Mouse (Mus musculus) lung, postnatal 10 days (tissue): ENCODE measurements around the gene Mief2.

ENCODE experiments used
- DNase-seq: peaks from one replicate; pipeline ENCODE4 v3.0.0; 2021

Mief2 gene

DNA sequence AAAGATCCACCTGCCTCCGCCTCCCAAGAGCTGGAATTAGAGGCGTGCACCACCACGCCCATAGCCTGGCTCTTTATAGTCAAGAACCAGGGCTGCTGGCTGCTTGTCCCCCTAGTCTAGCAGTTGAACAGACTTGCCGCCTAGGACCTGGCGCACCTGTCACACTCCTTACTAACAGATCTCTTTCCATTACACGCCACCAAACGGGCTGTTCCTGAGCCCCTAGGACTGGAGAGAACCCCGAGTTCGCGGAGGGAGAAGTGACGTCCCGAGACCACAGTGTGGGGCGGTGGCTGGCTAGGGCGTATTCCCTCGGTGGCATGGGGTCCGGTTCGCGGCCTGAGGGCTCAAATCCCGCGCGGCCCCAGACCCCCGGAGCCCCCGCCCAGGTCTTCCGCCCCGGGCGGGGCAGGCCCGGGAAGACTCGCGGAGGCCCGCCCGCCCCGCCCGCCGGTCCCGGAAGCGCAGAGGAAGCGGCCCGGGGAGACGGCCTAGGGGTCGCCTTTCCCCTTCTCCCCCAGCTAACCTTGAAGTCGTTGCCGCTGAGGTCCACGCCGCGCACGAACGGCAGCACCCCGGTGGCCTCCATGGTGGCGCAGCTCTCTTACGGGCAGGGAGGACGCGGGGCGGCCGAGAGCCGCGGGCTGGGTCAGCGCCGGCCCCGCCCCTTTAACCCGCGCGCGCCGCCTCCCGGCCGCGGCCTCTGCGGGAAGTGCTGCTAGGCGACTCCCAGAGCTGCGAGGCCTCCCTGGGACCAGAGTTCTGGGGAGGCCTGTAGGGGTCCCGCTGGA, 1.4 kb upstream of the Mief2 start, which contains the start of gene Flii:
Flii (minus strand) TSS at position 663 of the 791 bp plus-strand sequence.
- DNase-seq: peak; percentile 89

GRCm38 (mm10) chr11:60727392-60728140, 632 bp upstream of the Mief2 start:
- no peak for DNase-seq

DNA sequence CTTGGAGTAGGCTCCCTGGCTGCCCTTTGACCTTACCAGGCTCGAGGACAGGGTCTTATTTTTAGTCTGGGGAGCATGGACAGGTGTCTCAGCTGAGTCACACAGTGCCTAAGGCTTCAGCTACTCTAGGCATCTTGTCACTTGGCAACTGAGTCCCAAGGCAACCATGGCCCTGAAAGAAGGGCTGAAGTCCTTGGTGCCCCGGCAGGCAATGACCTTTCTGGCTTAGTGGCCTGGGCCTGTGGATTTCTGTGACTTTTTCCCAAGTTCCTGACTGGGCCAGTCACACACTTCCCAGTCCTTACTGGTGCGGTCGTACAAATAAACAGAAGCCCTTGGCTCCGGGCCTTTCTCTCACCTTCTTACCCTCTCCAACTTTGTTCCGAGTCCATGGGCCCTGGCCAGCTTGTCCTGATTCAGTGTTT, 1.0 kb downstream of the Mief2 start:
- no peak for DNase-seq

- DNase-seq: no peak
Observed at GRCm38 (mm10) chr11:60730169-60730568, 2.0 kb downstream of the Mief2 start.

DNA sequence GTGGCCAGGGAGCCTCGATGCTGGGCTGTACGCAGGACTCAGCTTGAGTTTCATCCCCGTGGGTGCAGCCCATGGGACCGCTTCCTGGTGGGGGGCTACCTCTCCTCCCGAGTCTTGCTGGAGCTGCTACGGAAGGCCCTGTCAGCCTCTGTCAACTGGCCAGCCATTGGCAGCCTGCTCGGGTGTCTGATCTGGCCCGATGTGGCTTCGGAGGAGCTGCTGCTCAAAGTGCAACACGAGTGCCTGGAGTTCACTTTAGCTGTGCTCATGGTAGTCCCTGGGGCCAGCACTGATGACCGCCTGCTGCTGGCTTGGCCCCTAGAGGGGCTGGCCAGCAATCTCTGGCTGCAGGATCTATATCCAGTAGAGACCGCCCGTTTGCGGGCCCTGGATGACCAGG, 3.1 kb downstream of the Mief2 start:
- DNase-seq: no peak

DNA sequence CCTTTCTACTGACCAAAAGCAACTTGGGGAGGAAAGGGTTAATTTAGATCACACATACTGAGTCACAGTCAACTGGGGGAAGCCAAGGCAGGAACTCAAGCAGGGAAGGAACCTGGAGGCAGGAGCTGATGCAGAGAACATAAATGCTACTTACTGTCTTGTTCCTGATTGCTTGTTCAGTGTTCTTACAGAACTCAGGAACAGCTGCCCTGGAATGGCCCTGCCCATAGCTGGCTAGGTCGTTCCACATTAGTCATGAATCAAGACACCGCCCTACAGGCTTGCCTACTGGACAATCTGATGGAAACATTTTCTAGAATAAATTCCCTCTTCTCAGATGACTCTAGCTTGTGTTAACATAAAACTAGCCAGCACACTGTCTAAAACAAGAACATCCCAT, 6.0 kb downstream of the Mief2 start:
- DNase-seq: no peak

DNA sequence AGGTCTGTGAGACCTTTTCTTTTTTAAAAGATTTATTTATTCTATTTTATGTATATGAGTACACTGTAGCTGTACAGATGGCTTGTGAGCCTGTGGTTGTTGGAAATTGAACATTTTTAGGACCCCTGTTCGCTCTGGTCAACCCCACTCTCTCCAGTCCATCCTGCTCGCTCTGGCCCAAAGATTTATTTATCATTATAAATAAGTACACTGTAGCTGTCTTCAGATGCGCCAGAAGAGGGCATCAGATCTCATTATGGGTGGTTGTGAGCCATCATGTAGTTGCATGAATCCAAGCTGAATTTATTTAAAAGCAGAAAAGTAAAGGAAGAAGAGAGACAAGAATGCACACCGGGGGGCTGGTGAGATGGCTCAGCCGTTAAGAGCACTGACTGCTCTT, 7.0 kb downstream of the Mief2 start:
- no peak for DNase-seq

GRCm38 (mm10) chr11:60736491-60736890, 8.3 kb downstream of the Mief2 start:
- DNase-seq: no peak

DNA sequence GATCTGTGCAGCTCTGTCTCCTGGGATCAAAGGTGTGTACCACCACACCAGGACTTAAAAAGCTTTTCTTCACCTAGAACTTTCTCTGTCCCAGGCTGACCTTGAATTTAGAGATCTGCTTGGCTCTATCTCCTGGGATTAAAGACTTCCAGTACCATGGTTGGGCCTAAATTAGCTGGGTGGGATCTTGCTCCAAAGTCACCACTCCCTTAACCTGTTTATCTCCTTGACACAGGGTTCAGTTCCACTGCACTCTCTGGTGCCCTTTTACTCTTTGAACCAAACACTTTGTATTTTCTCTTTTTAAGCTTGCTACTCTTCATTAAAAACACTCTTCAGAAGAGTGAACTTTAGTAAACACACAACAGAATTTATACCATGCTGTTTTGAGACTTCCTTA, 9.3 kb downstream of the Mief2 start:
- no peak for DNase-seq

GRCm38 (mm10) chr11:60740321-60740720, 12.1 kb downstream of the Mief2 start:
- no peak for DNase-seq

DNA sequence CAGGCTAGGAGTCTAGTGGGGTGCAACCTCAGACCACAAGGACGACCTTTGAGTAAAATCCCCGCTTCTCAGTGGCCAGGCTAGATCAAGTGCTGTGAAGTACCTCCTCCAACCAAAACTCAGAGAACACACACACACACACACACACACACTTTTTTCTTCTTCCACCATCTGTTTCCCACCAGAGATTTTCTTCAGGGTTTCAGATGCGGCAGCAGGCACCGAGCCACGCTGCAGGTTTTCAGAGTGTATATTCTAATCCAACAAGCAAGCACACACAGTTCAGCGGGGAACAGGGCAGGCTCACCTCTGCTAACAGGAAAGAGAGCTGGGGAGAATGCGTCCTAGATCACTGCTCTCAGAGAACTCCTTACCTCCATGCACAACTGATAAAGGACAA, 27.4 kb downstream of the Mief2 start:
- DNase-seq: no peak

GRCm38 (mm10) chr11:60761681-60762080, 33.5 kb downstream of the Mief2 start:
- no peak for DNase-seq

DNA sequence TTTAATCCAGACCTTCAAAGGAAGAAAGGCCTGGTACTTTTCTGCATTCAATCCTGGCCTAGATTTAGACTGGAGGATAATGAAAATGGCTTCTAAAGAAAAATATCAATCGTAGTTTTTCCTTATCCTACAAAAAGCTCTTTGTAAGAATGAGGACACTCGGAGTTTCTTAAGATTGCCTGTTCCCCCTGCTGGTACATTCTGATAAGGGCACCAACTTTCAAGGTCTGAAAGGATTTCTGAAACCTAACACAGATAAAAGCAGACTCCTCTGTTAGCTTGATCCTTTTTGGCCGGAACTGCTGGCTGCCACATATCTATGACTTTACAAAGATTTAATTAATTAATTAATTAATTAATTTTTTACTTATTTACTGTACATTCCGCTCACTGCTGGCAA, 38.8 kb downstream of the Mief2 start:
- no peak for DNase-seq

GRCm38 (mm10) chr11:60769322-60769721, 41.1 kb downstream of the Mief2 start:
- DNase-seq: no peak

GRCm38 (mm10) chr11:60770776-60771175, 42.6 kb downstream of the Mief2 start:
- no peak for DNase-seq

- no peak for DNase-seq
Observed at GRCm38 (mm10) chr11:60772161-60772560, 44.0 kb downstream of the Mief2 start.

DNA sequence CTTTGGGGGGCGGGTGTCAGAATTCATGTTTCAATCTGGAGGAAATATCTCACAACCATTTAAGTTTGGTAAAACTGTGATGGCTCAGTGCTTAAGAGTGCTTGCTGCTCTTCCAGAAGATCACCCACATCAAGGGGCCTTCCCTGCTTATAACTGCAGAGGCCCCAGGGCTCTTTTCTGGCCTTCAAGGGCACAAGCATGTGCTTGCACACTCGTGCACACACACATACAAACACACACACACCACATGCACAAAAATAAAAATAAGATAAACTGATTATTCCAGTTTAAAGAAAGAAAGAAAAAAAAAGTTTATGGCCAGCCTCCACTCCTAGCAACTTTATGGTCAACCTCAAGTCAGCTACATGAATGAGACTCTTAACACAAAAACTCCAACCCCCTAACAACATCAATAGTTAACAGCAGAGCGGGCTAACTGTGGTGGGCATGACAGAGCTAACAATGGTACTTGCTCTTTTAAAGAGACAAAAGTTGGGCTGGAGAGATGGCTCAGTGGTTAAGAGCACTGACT, 46.0 kb downstream of the Mief2 start:
- DNase-seq: no peak

- DNase-seq: no peak
Observed at GRCm38 (mm10) chr11:60774841-60775240, 46.6 kb downstream of the Mief2 start.

GRCm38 (mm10) chr11:60775578-60775977, 47.4 kb downstream of the Mief2 start:
- no peak for DNase-seq

DNA sequence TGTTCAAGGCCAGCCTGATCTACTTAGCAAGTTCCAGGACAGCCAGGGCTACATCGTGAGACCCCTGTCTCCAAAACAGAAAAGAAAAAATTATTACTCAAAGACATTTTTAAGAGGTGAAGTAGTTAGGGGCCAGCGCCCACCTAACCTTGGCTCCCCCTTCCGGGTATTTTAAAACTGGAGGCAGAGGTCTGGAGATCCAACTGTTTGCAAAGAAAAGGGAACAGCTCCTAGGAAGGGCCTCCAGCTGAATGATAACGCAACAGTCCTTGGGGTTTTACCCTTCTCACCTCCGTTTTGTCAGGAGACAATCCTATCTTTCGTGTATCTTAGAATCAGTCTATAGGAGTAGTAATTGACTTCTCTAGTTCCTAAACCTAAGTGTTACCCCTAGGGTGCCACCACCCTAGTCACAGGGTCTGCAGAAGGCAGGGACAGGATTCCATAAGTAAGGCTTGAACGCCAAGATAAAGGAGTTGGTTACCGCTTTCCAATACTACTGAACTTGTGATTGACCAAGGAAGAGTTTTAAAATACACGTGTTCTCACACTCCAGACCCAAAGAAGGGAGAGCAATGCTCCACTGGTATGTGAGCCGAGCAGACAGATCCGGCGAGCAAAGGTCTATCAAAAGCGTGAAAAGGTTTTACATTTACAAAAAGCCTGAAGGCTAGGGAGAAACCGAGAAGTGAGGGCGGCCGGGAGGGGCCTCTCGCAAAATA, 48.1 kb downstream of the Mief2 start:
- no peak for DNase-seq

GRCm38 (mm10) chr11:60776829-60777740, 48.9 kb downstream of the Mief2 start, which contains the start of the genes Top3a and Smcr8:
Gene Top3a (minus strand): TSS chr11:60777365.
Gene Smcr8 (plus strand): TSS chr11:60777524.
- DNase-seq: peak; percentile 92

- DNase-seq: no peak
Observed at GRCm38 (mm10) chr11:60777801-60778370, 49.7 kb downstream of the Mief2 start.
